Mouse (Mus musculus) retina, postnatal 1 day (tissue): Measurements from ENCODE around the gene Lrch3.
"Not testable (repeated sequence)": the region's sequence is repeated elsewhere in the genome, so short reads cannot be mapped to it uniquely, and the experiment has no call there.

Experiments
- DNase-seq: peaks from one replicate; pipeline ENCODE4 v3.0.0-alpha.2; 2012

Gene Lrch3

GRCm38 (mm10) chr16:32915292-32916068 is 1.6 kb downstream of the Lrch3 start:
- no peak for DNase-seq

GRCm38 (mm10) chr16:32926629-32927028 is 12.7 kb downstream of the Lrch3 start:
- DNase-seq, result not testable (repeated sequence)

DNA sequence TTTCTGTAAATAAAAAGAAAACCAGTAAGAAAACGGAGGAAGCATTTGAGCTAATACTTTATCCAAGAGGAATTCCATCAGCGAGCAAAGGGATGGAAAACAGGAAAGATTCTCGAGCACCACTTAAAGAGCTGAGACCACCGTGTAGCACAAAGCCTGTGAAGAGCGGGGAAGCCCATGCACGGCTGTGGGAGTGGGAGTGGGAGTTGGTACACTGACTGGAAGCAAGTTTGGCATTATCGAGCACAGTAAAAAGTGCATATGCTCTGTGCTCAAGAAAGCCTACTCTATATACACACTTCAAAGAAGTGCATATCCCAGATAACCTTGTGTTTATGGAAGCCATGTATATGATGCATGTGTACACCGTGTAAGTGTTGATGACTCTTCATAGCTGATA is 13.1 kb downstream of the Lrch3 start:
- DNase-seq, result no peak

DNA sequence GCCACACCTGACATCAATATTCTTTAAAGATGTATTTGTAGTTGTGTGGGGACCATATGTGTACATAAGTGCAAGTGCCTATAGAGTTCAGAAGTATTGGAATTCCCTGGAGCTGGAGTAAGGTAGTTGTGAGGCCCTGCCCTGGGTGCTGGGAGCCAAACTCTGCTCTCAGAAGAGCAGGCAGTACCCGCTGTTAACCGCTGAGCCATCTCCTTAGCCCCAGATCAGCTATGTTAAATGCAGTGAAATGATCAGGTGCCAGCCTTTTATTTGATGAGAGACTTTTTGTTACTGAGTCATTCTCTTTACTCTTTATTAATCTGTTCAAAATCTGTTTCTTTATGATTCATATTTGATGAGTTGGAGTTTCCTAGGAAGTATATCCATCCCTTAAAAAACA is 16.0 kb downstream of the Lrch3 start:
- no peak for DNase-seq

DNA sequence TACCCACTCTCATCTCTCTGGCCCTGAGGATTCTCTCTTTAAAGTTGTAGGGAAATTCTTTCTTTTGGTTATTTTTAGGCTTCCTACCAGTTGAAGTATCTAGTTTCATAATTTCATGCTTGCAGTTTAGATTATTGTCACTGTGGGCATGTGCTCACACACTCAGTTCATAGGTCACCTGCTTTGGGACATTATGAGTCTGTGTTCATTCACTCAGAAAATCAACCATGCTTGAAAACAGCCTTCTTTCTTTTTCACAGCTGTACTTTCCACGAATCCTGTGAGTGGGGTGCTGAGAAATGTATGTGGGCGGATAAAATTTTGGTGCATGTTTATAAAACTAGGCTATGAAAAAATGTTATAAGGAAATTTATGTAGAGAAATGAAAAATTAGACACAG is 20.6 kb downstream of the Lrch3 start:
- DNase-seq, result peak; percentile 53

GRCm38 (mm10) chr16:32935088-32935487 is 21.2 kb downstream of the Lrch3 start:
- no peak for DNase-seq

DNA sequence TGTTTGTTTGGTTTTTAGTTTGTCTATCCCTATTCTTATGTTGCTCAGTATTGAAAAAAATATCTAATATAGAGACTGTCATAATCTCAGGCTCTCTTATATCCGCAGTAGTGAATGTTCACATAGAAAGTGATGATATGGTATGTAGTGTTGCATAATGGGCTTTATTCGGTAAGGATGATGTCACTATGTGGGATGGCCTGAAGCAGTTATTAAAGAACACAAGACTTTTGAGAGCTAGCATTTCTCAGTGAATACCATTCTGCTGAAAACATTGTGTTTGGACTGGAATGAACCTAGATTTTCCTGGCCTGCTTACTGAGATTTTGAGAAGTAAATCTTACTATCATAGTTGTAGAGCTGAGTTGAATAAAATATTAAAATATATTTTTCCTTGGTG is 23.5 kb downstream of the Lrch3 start:
- DNase-seq, result no peak

DNA sequence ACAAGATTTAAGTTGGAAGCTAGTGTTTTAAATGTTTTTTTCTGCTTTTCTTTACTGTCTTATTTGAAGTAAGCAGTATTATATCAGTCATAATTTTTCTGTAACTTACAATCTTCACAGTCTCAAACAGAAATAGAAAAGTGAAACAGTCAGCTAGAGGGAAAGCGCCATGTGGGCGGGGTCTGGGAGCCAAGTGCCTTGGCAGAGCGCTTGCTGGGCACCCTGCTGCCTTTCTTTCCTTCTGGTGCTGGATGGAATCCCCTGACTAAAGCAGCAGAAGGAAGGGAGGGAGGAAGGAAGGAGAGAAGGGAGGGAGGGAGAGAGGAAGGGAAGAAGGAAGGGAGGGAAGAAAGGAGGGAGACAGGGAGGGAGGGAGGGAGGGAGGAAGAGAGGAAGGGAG is 25.4 kb downstream of the Lrch3 start:
- peak; percentile 12 for DNase-seq

DNA sequence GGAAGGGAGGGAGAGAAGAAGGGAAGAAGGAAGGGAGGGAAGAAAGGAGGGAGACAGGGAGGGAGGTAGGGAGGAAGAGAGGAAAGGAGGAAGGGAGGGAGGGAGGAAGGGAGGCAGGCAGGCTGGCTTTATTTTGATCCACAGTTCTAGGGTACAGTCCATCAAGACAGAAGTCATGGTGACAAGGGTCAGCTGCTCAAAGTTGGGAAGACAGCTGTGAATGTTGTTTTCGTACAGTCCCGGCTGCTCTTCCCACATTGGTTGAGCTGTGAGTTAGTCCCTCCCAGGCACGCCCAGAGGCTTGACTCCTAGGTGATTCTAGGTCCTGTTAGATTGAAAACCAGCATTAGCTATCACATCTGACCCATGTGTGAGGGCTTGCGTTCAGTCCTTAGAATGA is 25.8 kb downstream of the Lrch3 start:
- not testable (repeated sequence) for DNase-seq

- DNase-seq, result not testable (repeated sequence)
Observed at GRCm38 (mm10) chr16:32941226-32941625, 27.3 kb downstream of the Lrch3 start.

DNA sequence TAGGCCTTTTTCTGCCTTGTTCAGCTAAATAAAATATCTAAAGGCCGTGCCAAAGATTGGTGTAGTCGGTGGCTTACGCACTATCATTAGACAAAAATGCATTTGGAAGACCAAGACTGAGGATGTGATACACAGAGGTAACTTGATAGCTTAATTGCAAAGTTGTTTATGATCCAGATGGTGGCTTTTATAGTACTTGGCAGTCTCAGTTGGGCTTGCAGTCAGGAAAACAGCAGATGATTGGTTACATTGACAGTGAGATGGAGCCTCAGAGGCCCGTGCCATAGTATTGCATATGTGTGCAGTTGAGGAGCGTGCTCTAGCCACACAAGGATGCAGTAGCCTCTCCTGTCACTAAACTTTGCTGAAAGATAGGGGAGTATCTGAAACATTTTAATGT is 28.8 kb downstream of the Lrch3 start:
- DNase-seq, result no peak

DNA sequence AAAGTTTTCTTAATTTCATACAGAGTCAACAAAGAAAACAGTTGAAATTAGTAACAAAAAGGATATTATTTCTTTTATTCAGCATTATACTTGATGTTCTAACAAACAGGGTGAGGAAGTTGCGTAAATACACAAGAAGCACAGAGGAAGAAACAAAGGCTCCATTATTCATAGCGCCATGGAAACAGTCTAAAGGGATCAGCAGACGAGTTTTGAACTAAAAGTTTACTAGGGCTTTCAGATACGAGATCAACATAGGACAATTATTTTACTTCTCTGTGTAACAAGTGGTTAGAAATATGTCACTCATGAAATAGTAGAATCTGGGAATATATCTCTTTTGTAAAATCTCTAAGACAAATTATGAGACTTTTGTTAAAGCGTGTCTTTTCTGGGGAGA is 31.5 kb downstream of the Lrch3 start:
- DNase-seq, result peak; percentile 51

DNA sequence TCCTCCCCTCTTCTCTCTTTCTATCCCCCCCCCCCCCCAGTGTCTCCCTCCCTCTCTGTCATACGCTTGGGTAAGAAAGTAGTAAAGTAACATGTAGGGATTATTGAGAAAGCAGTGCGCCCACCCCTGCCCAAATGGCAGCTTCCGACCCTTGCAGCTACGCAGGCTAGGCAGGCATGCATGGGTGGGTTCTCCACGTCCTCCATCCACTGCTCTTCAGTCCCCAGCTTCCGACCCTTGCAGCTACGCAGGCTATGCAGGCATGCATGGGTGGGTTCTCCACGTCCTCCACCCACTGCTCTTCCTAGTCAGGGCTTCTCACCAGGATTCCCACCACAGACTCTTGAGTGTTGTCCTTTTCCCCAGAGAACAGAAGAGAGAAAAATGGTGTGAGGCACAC is 34.1 kb downstream of the Lrch3 start:
- peak; percentile 9 for DNase-seq

GRCm38 (mm10) chr16:32948656-32949055 is 34.8 kb downstream of the Lrch3 start:
- DNase-seq, result no peak

GRCm38 (mm10) chr16:32949281-32949680 is 35.4 kb downstream of the Lrch3 start:
- DNase-seq, result no peak

- DNase-seq, result no peak
Observed at GRCm38 (mm10) chr16:32951074-32951473, 37.2 kb downstream of the Lrch3 start.

GRCm38 (mm10) chr16:32953806-32954205 is 39.9 kb downstream of the Lrch3 start:
- no peak for DNase-seq

DNA sequence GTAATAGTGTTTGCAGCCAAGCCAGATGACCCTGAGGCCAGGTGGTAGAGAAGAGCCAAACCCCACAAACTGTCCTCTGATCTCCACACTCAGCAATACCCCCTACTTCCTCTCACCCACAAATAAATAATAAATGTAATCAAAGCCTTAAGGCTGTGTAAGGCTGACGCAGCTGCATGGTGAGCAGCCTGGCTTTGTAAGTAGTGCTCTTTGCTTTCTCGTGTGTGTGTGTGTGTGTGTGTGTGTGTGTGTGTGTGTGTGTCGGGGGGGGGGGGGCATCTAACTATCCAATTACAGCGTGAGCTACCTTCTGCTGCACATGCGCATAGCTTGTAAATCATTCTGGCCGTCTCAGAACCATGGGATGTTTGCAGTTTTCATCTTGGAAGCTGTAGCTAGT is 40.4 kb downstream of the Lrch3 start:
- peak; percentile 9 for DNase-seq

DNA sequence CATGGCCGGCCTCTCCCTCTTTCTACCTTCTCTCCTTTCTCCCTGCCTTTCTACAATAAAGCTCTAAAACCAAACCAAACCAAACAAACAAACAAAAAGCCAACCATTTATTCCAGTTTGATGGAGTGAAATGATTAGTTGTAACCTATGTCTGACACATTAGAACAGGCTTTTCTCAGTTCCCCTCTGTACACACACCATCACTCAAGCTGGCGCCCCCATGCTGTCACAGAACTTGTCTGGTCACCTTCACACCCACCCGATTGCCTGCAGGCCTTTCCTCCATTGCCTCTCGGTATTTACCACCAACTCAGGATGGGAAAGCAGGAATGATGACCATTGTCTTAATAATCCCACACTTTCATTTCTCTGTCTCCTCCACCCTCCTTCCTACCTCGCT is 43.0 kb downstream of the Lrch3 start:
- no peak for DNase-seq

- DNase-seq, result no peak
Observed at GRCm38 (mm10) chr16:32972535-32972934, 58.6 kb downstream of the Lrch3 start.

- DNase-seq, result no peak
Observed at GRCm38 (mm10) chr16:32973047-32973446, 59.1 kb downstream of the Lrch3 start.

DNA sequence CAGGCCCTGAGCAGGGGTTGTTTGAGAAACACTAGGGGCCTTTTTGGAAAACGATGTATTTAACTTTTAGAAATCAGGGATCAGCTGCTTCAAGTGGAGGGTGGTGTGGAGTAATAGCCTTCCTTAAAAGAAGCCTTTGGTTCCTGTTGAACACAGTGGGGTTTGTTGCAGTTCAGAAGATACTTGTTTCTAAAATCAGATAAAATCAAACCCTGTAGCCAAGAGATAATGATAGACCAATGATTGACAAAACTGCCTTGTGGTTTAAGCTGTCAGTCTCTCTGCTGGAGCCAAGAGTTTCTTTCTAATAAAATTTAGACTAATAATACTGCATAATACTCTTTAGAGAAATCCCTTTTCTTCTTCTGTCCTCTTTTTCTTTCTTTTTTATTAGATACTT is 66.3 kb downstream of the Lrch3 start:
- no peak for DNase-seq

DNA sequence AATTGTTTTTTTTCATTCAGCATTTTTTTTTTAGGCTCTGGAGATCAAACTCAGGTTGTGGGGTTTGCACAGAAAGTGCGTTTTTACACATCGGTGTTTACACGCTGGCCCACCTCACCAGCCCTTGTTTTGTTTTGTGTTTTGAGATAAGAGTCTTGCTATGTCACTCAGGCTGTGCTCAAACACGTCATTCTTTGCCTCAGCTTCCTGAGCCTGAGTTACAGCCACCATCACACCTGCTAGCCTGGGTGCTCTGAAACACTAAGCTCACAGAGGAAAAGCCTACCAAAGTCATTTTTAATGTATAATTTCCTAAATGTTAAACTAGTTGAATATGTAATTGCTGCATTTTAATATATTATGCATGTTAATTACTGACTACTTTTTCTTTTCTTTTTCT is 67.5 kb downstream of the Lrch3 start:
- DNase-seq, result no peak

DNA sequence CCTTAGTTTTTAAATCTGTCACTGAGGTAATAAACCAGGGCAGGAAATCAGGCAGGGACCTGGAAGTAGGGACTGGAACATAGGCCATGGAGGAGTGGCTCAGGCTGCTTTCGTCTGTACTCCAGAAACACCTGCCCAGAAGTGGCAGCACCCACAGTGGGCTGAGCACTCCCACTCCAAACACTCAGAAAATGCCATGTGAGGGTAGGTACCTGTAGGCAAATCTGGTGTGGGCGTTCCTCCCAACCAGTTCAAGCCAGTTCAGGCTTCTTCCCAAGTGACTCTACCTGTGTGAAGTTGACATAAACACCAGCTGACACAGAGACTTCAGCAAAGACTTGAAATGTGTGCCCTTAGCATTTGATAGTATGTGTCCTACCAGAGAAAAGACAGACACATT is 70.7 kb downstream of the Lrch3 start:
- no peak for DNase-seq

- no peak for DNase-seq
Observed at GRCm38 (mm10) chr16:32992158-32992557, 78.3 kb downstream of the Lrch3 start.
